Mouse (Mus musculus) inflammation-experienced regulatory T-cells, adult 6 months (primary cell): Measurements from ENCODE around the gene Mrpl27. TPM values are rescaled to one million over a fixed set of nuclear protein-coding genes. Genes with fewer than 3 reads are reported as not detected.
A peak's percentile ranks its signal among the peaks of the same experiment; 100 is the strongest.
"Not testable (repeated sequence)": the region's sequence is repeated elsewhere in the genome, so short reads cannot be mapped to it uniquely, and the experiment has no call there.

ENCODE experiments used
- ATAC-seq: one replicate; pipeline ENCODE4 v1.8.0; 2017
- polyA plus RNA-seq, 3 experiments: library from polyadenylated mRNA; unstranded; fragments of 100-300 nt; shearing (Covaris generic); gene quantifications; one replicate each; pipeline ENCODE4 v1.2.1; 2017

Mrpl27 gene
- polyA plus RNA-seq, result 10 to 100 TPM; 60.7 to 91.2 (median 68.4) TPM

- peak; percentile 84 for ATAC-seq
Observed at GRCm38 (mm10) chr11:94653663-94654436, at the start of gene Mrpl27, which contains the start of gene Eme1. Gene Mrpl27, plus strand, starts transcription at chr11:94653767. Gene Eme1, minus strand, starts transcription at chr11:94653964.

GRCm38 (mm10) chr11:94610744-94611740 lies 42.5 kb upstream of the Mrpl27 start:
- ATAC-seq, result no peak

GRCm38 (mm10) chr11:94614603-94615002 lies 39.0 kb upstream of the Mrpl27 start:
- no peak for ATAC-seq

GRCm38 (mm10) chr11:94615494-94615893 lies 38.1 kb upstream of the Mrpl27 start:
- ATAC-seq, result no peak

- ATAC-seq, result no peak
Observed at GRCm38 (mm10) chr11:94617646-94618045, 35.9 kb upstream of the Mrpl27 start.

GRCm38 (mm10) chr11:94620766-94621457 lies 32.7 kb upstream of the Mrpl27 start:
- no peak for ATAC-seq

- ATAC-seq, result no peak
Observed at GRCm38 (mm10) chr11:94621458-94621852, 32.1 kb upstream of the Mrpl27 start.

GRCm38 (mm10) chr11:94622162-94622561 lies 31.4 kb upstream of the Mrpl27 start:
- no peak for ATAC-seq

GRCm38 (mm10) chr11:94629199-94629883 lies 24.2 kb upstream of the Mrpl27 start, which contains the start of gene Lrrc59:
Gene Lrrc59, plus strand, starts transcription at chr11:94629767.
- peak; percentile 97 for ATAC-seq

GRCm38 (mm10) chr11:94629884-94630198 lies 23.7 kb upstream of the Mrpl27 start:
- no peak for ATAC-seq

GRCm38 (mm10) chr11:94630199-94631011 lies 23.2 kb upstream of the Mrpl27 start:
- no peak for ATAC-seq

- ATAC-seq, result no peak
Observed at GRCm38 (mm10) chr11:94631969-94632368, 21.6 kb upstream of the Mrpl27 start.

- no peak for ATAC-seq
Observed at GRCm38 (mm10) chr11:94632988-94633387, 20.6 kb upstream of the Mrpl27 start.

- no peak for ATAC-seq
Observed at GRCm38 (mm10) chr11:94634431-94634830, 19.1 kb upstream of the Mrpl27 start.

- no peak for ATAC-seq
Observed at GRCm38 (mm10) chr11:94644461-94645219, 8.9 kb upstream of the Mrpl27 start.

- ATAC-seq, result no peak
Observed at GRCm38 (mm10) chr11:94646457-94646856, 7.1 kb upstream of the Mrpl27 start.

- ATAC-seq, result not testable (repeated sequence)
Observed at GRCm38 (mm10) chr11:94651241-94651640, 2.3 kb upstream of the Mrpl27 start.

GRCm38 (mm10) chr11:94652973-94653372 lies 594 bp upstream of the Mrpl27 start:
- ATAC-seq, result no peak

- no peak for ATAC-seq
Observed at GRCm38 (mm10) chr11:94661344-94661743, 7.8 kb downstream of the Mrpl27 start.

- ATAC-seq, result no peak
Observed at GRCm38 (mm10) chr11:94665281-94665680, 11.7 kb downstream of the Mrpl27 start.
